Mouse (Mus musculus) megakaryocyte, embryonic 14.5 days (primary cell): ENCODE results near the gene Evl. TPM values are rescaled to one million over a fixed set of nuclear protein-coding genes. Genes with fewer than 3 reads are reported as not detected.

ENCODE experiments used
- H3K27me3 ChIP-seq: replicated peaks from 2 replicates; pipeline ENCODE3; 2012; ENCODE audit warnings: inconsistent platforms
- H3K36me3 ChIP-seq: replicated peaks from 2 replicates; pipeline ENCODE3; 2012; ENCODE audit warnings: low read length, inconsistent platforms, mixed read lengths
- H3K4me1 ChIP-seq: 2 replicates; pipeline ENCODE4 v1.6.1; 2012; ENCODE audit warnings: inconsistent platforms
- H3K4me3 ChIP-seq: replicated peaks from 2 replicates; pipeline ENCODE3; 2012; ENCODE audit warnings: moderate library complexity, mild to moderate bottlenecking, inconsistent platforms
- H3K9me3 ChIP-seq: 2 replicates; pipeline ENCODE4 v1.6.1; 2012; ENCODE audit warnings: inconsistent platforms
- FLI1 ChIP-seq: IDR thresholded peaks from 2 replicates; pipeline ENCODE4 v1.6.1; 2012; ENCODE audit warnings: low read length, inconsistent platforms, mixed read lengths
- GATA1 ChIP-seq: IDR thresholded peaks from 3 replicates; pipeline ENCODE4 v1.6.1; 2012; ENCODE audit warnings: mixed read lengths, low read length, inconsistent platforms, borderline replicate concordance
- polyA plus RNA-seq: library from polyadenylated mRNA; stranded (reverse); fragments of >175 nt; gene quantifications from 2 replicates; pipeline ENCODE4 v1.2.3, GENCODE M21; 2012; ENCODE audit warnings: low replicate concordance; ENCODE audit not compliant: insufficient read depth

Evl gene
- polyA plus RNA-seq, 1 experiment: 77.2 TPM

- TF ChIP-seq FLI1 (no peak), GATA1 (no peak)
- no peaks in the 10 kb centered on the region for H3K4me1 ChIP-seq
- H3K36me3 ChIP-seq: no peaks in the 10 kb centered on the region
- H3K27me3 ChIP-seq: peaks cover 10% of the 10 kb centered on the region
- peaks cover 19% of the 10 kb centered on the region for H3K9me3 ChIP-seq
- no peak overlapping the region for H3K4me3 ChIP-seq
Observed at GRCm38 (mm10) chr12:108722464-108722863, 167.9 kb downstream of the Evl start.

DNA sequence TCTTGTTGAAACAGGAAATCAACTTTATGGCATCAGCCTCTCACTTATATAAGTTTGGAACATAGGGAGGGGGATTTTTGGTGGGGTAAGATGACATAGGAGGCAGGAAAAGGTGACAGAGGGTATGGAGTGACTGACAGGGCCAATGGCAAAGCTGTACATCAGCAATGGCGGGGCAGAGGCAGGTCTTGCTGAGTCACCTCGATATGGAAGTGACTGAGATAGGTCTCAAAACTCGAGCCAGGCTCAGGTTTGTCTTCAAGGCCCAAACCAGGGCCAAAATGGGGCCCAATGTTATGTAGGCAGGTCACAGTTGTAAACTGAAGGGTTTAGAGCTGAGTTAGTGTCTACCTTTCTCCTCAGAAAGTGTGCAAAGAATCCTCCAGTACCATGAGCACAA lies 169.3 kb downstream of the Evl start:
- H3K4me1 ChIP-seq: no peaks in the 10 kb centered on the region
- H3K4me3 ChIP-seq: no peak overlapping the region
- H3K36me3 ChIP-seq: no peaks in the 10 kb centered on the region
- no peak for TF ChIP-seq GATA1
- TF ChIP-seq FLI1: no peak
- H3K27me3 ChIP-seq: peaks cover 8% of the 10 kb centered on the region
- H3K9me3 ChIP-seq: peaks cover 19% of the 10 kb centered on the region

DNA sequence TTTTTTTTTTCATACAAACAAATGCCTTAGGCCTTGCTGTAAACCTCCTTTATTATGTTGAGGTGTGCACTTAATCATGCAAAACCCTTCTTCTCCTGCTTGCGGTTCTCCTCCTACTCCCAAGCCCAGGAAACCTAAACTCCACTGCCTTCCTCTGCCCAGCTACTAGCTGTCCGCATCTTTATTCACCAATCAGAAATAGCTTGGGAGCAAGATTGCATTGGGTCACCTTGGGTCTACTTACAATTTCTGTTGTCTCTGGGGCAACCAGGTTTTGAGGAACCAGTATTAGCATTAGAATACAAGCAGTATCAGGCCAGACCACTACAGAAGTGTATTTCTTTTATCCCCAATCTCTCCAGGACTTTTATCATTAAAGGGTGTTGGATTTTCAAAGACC lies 179.9 kb downstream of the Evl start:
- H3K36me3 ChIP-seq: no peaks in the 10 kb centered on the region
- H3K4me3 ChIP-seq: no peak overlapping the region
- H3K4me1 ChIP-seq: no peaks in the 10 kb centered on the region
- H3K27me3 ChIP-seq: peaks cover 2% of the 10 kb centered on the region
- H3K9me3 ChIP-seq: no peaks in the 10 kb centered on the region
- TF ChIP-seq FLI1: no peak
- TF ChIP-seq GATA1: no peak

DNA sequence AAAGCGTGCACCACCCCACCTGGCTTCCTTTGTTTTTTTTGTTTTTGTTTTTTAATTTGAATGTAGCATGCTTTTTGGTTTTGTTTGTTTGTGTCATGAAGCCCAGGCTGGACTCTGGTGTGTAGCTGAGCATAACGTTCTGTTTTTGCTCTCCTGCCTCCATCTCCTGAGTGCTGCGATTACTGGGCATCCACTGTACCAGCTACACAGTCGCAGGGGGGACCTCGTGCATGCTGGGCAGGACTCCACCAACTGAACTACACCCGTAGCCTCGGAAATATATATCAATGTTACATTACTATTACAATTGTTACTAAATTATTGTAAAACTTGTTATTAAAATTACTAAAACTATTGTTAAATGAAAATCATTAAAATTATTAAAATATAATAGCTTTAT lies 183.3 kb downstream of the Evl start:
- H3K9me3 ChIP-seq: no peaks in the 10 kb centered on the region
- no peak for TF ChIP-seq GATA1
- TF ChIP-seq FLI1: no peak
- H3K27me3 ChIP-seq: peaks cover 2% of the 10 kb centered on the region
- H3K36me3 ChIP-seq: no peaks in the 10 kb centered on the region
- H3K4me3 ChIP-seq: no peak overlapping the region
- H3K4me1 ChIP-seq: no peaks in the 10 kb centered on the region

Other genes with a start within 250 kb of the Evl start
- not detected in 2 replicates for gene Hhipl1, start 248.4 kb upstream of the Evl start, polyA plus RNA-seq
- gene Cyp46a1, start 220.3 kb upstream of the Evl start, polyA plus RNA-seq: 0.34 TPM in 1 of 2 replicates, not detected in the other
- not detected in 2 replicates for gene Eml1, start 183.8 kb upstream of the Evl start, polyA plus RNA-seq
- gene Degs2, start 147.6 kb downstream of the Evl start, polyA plus RNA-seq: not detected in 2 replicates
- 16.0 and 25.6 TPM in 2 replicates for gene Yy1, start 238.3 kb downstream of the Evl start, polyA plus RNA-seq